In genomic region chr10:88513574-88514135, GRCm38 (mm10) we compare ENCODE assay signal across 13 mouse cellular contexts. TPM values are rescaled to one million over a fixed set of nuclear protein-coding genes. Genes with fewer than 3 reads are reported as not detected.
DNase-seq lines count a peak whose midpoint lies in the region; TF ChIP-seq lines count a peak whose summit lies in the region.
"Had no signal": no experiment of that assay in that cellular context is flagged by ENCODE, and none has a peak within 500 bp of the region (broad histone marks: within the 10 kb centered on the region; RNA-seq: fewer than 3 reads in every experiment).

No protein-coding gene starts in this region.

- DNase-seq in adrenal gland, postnatal 14 days, result peak; percentile 10
- DNase-seq in adrenal gland, postnatal 10 days, result no peak
- DNase-seq in layer of hippocampus, adult 2 months (ENCODE audit: low spot score in 2 of 2), result no peak
- no peak for DNase-seq in layer of hippocampus, adult 8-10 months (ENCODE audit: low spot score in 2 of 2)
- DNase-seq in brain, embryonic 14.5 days (ENCODE audit: low read depth), result no peak
- DNase-seq in kidney, postnatal 36 days, result peak; percentile 81 to 89
- DNase-seq in lung, postnatal 14 days, result no peak
- no peak for DNase-seq in heart, postnatal 25 days (ENCODE audit: low spot score)

- H3K27ac ChIP-seq in layer of hippocampus, adult 2 months, result no peak overlapping the region
- H3K27ac ChIP-seq: embryonic facial prominence, embryonic 10.5 days; forebrain, embryonic 10.5 days had no signal

- TF ChIP-seq CTCF in layer of hippocampus, adult 2 months (conservative IDR thresholded peaks at IDR 0.05), result peak; percentile 64
- TF ChIP-seq CTCF in brain, embryonic 14.5 days (IDR thresholded peaks at IDR 0.05; ENCODE audit: borderline replicate concordance, extremely low read depth, insufficient read depth, insufficient read length), result peak; percentile 24; the same call in 1 of the 2 replicates

- no peak for TF ChIP-seq POLR2A in brain, embryonic 14.5 days (IDR thresholded peaks at IDR 0.05; ENCODE audit: borderline replicate concordance, extremely low read depth, insufficient read depth, insufficient read length, poor library complexity, severe bottlenecking)

- H3K4me3 ChIP-seq in layer of hippocampus, adult 2 months, result no peak overlapping the region
- H3K4me3 ChIP-seq: embryonic facial prominence, embryonic 10.5 days; forebrain, embryonic 10.5 days had no signal

- intact Hi-C loops in heart, postnatal 25 days (cut with DNase I), result loop anchor here (5.0 kb wide), 1 partner anchor 214 kb away; no protein-coding TSS in a partner anchor

RNA-seq across cellular contexts. Expression of gene Chpt1, which starts 9.8 kb away (rescaled TPM):
- 272 and 287 TPM in 2 replicates for total RNA-seq in adrenal gland, postnatal 14 days (2021)
- total RNA-seq in adrenal gland, postnatal 10 days (2021), result 100 to 1,000 TPM; 225 to 228 TPM
- total RNA-seq in layer of hippocampus, adult 2 months (2021), result 10 to 100 TPM; 42.2 to 44.9 TPM
- total RNA-seq in layer of hippocampus, adult 8-10 months (2022), result 10 to 100 TPM; 43.7 to 52.5 (median 46.0) TPM
- 5.1 and 6.0 TPM in 2 replicates for polyA plus RNA-seq in brain, embryonic 14.5 days (2012; rRNA removed)
- 100 to 1,000 TPM; 304 to 315 TPM for total RNA-seq in heart, postnatal 25 days (2021)

RNA-seq across cellular contexts. Expression of gene Sycp3, which starts 54.3 kb away (rescaled TPM):
- total RNA-seq in adrenal gland, postnatal 14 days (2021), result 0.85 and 1.8 TPM in 2 replicates
- 1 to 10 TPM in 1 of 2 experiments, under 1 TPM in 1; 0.82 to 1.7 TPM for total RNA-seq in adrenal gland, postnatal 10 days (2021)
- 1 to 10 TPM in 1 of 2 experiments, under 1 TPM in 1; 0.44 to 1.4 TPM for total RNA-seq in layer of hippocampus, adult 2 months (2021)
- 1 to 10 TPM; 1.0 to 1.6 (median 1.1) TPM for total RNA-seq in layer of hippocampus, adult 8-10 months (2022)
- 0.23 TPM in 1 of 2 replicates, not detected in the other for polyA plus RNA-seq in brain, embryonic 14.5 days (2012; rRNA removed)
- not detected for total RNA-seq in heart, postnatal 25 days (2021)
- total RNA-seq: gastrocnemius, postnatal 25 days; neutrophil, adult 5-6 weeks had no signal
- polyA plus RNA-seq: lung, embryonic 14.5 days had no signal

Comparison
In these comparisons a context has a peak if more than half of its experiments do, and no peak if none do; other contexts are left out.
1. DNase-seq: peak in adrenal gland, postnatal 14 days (single experiment) and kidney, postnatal 36 days (2 of 2); none in adrenal gland, postnatal 10 days (single experiment), layer of hippocampus, adult 2 months (0 of 2), layer of hippocampus, adult 8-10 months (0 of 2), brain, embryonic 14.5 days (single experiment), lung, postnatal 14 days (single experiment) and heart, postnatal 25 days (single experiment).